Mouse (Mus musculus) lung, embryonic 14.5 days (tissue): ENCODE measurements around the gene Sdr39u1. TPM values are rescaled to one million over a fixed set of nuclear protein-coding genes. Genes with fewer than 3 reads are reported as not detected.

ENCODE experiments used
- ATAC-seq: fragments of 200-750 bp; cut with Nextera tagmentation; 2 replicates; pipeline ENCODE4 v1.8.0; 2017; ENCODE audit warnings: mild to moderate bottlenecking, moderate TSS enrichment, moderate library complexity; ENCODE audit not compliant: insufficient read depth
- DNase-seq: peaks from one replicate; pipeline ENCODE4 v3.0.0-alpha.2; 2015
- H3K27ac ChIP-seq: fragments of 300-500 bp; sonication (generic); 2 replicates; pipeline ENCODE4 v1.5.1; 2014; ENCODE audit warnings: low read depth, mild to moderate bottlenecking, moderate library complexity
- H3K27me3 ChIP-seq: fragments of 300-500 bp; sonication (generic); 2 replicates; pipeline ENCODE4 v1.6.1; 2014; ENCODE audit warnings: low read length, control low read depth; ENCODE audit not compliant: insufficient read depth
- H3K36me3 ChIP-seq: fragments of 300-500 bp; sonication (generic); 2 replicates; pipeline ENCODE4 v1.6.1; 2014; ENCODE audit warnings: control low read depth; ENCODE audit not compliant: insufficient read depth
- H3K4me1 ChIP-seq: fragments of 300-500 bp; sonication (generic); 2 replicates; pipeline ENCODE4 v1.6.1; 2014; ENCODE audit warnings: antibody characterized with exemption, control low read depth; ENCODE audit not compliant: insufficient read depth
- H3K4me2 ChIP-seq: fragments of 300-500 bp; sonication (generic); 2 replicates; pipeline ENCODE4 v1.6.1; 2014; ENCODE audit warnings: mild to moderate bottlenecking
- H3K4me3 ChIP-seq: fragments of 300-500 bp; sonication (generic); 2 replicates; pipeline ENCODE4 v1.5.1; 2014; ENCODE audit warnings: low read depth, low read length
- H3K9ac ChIP-seq: fragments of 300-500 bp; sonication (generic); 2 replicates; pipeline ENCODE4 v1.6.1; 2014
- H3K9me3 ChIP-seq: fragments of 300-500 bp; sonication (generic); 2 replicates; pipeline ENCODE4 v1.6.1; 2016; ENCODE audit warnings: low read depth, low read length, control low read depth
- CTCF ChIP-seq: IDR thresholded peaks from 2 replicates; pipeline ENCODE4 v1.5.1; 2016; ENCODE audit warnings: antibody characterized with exemption, low read depth
- WGBS: fragments of 180-500 bp; shearing (Covaris S2); extraction: QIAGEN DNeasy Blood & Tissue Kit; methylation state at CpG from one replicate; pipeline ENCODE4 v1.1.7; 2014; 5-methylcytosine and 5-hydroxymethylcytosine counted together
- polyA plus RNA-seq: library from polyadenylated mRNA; unstranded; fragments of >200 nt; fragmentation: Nextera tagmentation; extraction: Ambion mirVana; gene quantifications from 2 replicates; pipeline ENCODE4 v1.2.1, GENCODE M21; 2014

Sdr39u1 gene
- polyA plus RNA-seq, 1 experiment from 2014 or later = 47.2 TPM

GRCm38 (mm10) chr14:55878316-55878940, 21.7 kb downstream of the Sdr39u1 start:
- Histone ChIP-seq H3K4me2 (peak overlapping the region; percentile 54), H3K9me3 (no peaks in the 10 kb centered on the region), H3K27ac (no peak overlapping the region), H3K4me1 (peaks cover 13% of the 10 kb centered on the region), H3K4me3 (no peak overlapping the region), H3K36me3 (peaks cover under 1% of the 10 kb centered on the region; the same call in 1 of the 2 replicates), H3K27me3 (no peaks in the 10 kb centered on the region), H3K9ac (no peak overlapping the region)
- ATAC-seq = no peak
- 12% methylated on average over 7 of the region's 7 CpGs for WGBS
- peak; percentile 52 for DNase-seq
- peak; percentile 36; the same call in 1 of the 2 replicates for TF ChIP-seq CTCF

- no peaks in the 10 kb centered on the region for H3K27me3 ChIP-seq
- peak overlapping the region; percentile 54 for H3K4me2 ChIP-seq
- DNase-seq (peak; percentile 84), ATAC-seq (peak; percentile 57; the same call in 1 of the 2 replicates)
- H3K9ac ChIP-seq = peak overlapping the region; percentile 33
- peaks cover 18% of the 10 kb centered on the region; the same call in 1 of the 2 replicates for H3K4me1 ChIP-seq
- peak overlapping the region; percentile 3; the same call in 1 of the 2 replicates for H3K4me3 ChIP-seq
- no peak for TF ChIP-seq CTCF
- peaks cover 7% of the 10 kb centered on the region for H3K36me3 ChIP-seq
- H3K27ac ChIP-seq = peak overlapping the region; percentile 73
- WGBS = 3% methylated on average over 14 of the region's 14 CpGs
- no peaks in the 10 kb centered on the region for H3K9me3 ChIP-seq
Measured at GRCm38 (mm10) chr14:55877469-55878315, 22.4 kb downstream of the Sdr39u1 start.

GRCm38 (mm10) chr14:55873714-55874683, 26.1 kb downstream of the Sdr39u1 start:
- no peaks in the 10 kb centered on the region for H3K27me3 ChIP-seq
- H3K9ac ChIP-seq = peak overlapping the region; percentile 11; the same call in 1 of the 2 replicates
- WGBS = 10% methylated on average over 30 of the region's 30 CpGs
- peak overlapping the region; percentile 49 for H3K4me2 ChIP-seq
- H3K9me3 ChIP-seq = no peaks in the 10 kb centered on the region
- DNase-seq = peak; percentile 88
- H3K4me1 ChIP-seq = peaks cover 18% of the 10 kb centered on the region; the same call in 1 of the 2 replicates
- peak; percentile 41 for ATAC-seq
- peak; percentile 95 for TF ChIP-seq CTCF
- peak overlapping the region; percentile 19; the same call in 1 of the 2 replicates for H3K4me3 ChIP-seq
- peak overlapping the region; percentile 12; the same call in 1 of the 2 replicates for H3K27ac ChIP-seq
- H3K36me3 ChIP-seq = peaks cover 42% of the 10 kb centered on the region

- 81% methylated on average over 8 of the region's 8 CpGs for WGBS
- Histone ChIP-seq H3K4me3 (0 out of 2 replicates have a peak overlapping the region, but pooled peaks have one; percentile 19), H3K9me3 (no peaks in the 10 kb centered on the region), H3K27ac (no peak overlapping the region), H3K4me2 (peak overlapping the region; percentile 49), H3K36me3 (peaks cover 50% of the 10 kb centered on the region), H3K4me1 (peaks cover 18% of the 10 kb centered on the region; the same call in 1 of the 2 replicates), H3K9ac (no peak overlapping the region; the same call in 1 of the 2 replicates), H3K27me3 (no peaks in the 10 kb centered on the region)
- no peak for TF ChIP-seq CTCF
- no peak for ATAC-seq
- no peak for DNase-seq
Measured at GRCm38 (mm10) chr14:55873242-55873713, 26.8 kb downstream of the Sdr39u1 start.

GRCm38 (mm10) chr14:55872551-55872950, 27.5 kb downstream of the Sdr39u1 start:
- Histone ChIP-seq H3K9me3 (no peaks in the 10 kb centered on the region), H3K9ac (no peak overlapping the region), H3K27me3 (no peaks in the 10 kb centered on the region), H3K4me1 (peaks cover 12% of the 10 kb centered on the region; the same call in 1 of the 2 replicates), H3K4me2 (no peak overlapping the region), H3K4me3 (no peak overlapping the region), H3K27ac (no peak overlapping the region), H3K36me3 (peaks cover 57% of the 10 kb centered on the region)
- TF ChIP-seq CTCF = no peak
- no peak for ATAC-seq
- WGBS = 79% methylated on average over 17 of the region's 17 CpGs
- DNase-seq = no peak

- Histone ChIP-seq H3K9me3 (no peaks in the 10 kb centered on the region), H3K36me3 (peaks cover 61% of the 10 kb centered on the region), H3K4me3 (no peak overlapping the region), H3K9ac (no peak overlapping the region), H3K27me3 (no peaks in the 10 kb centered on the region), H3K4me2 (no peak overlapping the region), H3K27ac (no peak overlapping the region), H3K4me1 (peaks cover 10% of the 10 kb centered on the region; the same call in 1 of the 2 replicates)
- WGBS = 82% methylated on average over 12 of the region's 12 CpGs
- no peak for ATAC-seq
- no peak for TF ChIP-seq CTCF
- DNase-seq = no peak
Measured at GRCm38 (mm10) chr14:55872039-55872438, 28.1 kb downstream of the Sdr39u1 start.
